ENCODE assay signal across 18 mouse cellular contexts in the genomic region with DNA sequence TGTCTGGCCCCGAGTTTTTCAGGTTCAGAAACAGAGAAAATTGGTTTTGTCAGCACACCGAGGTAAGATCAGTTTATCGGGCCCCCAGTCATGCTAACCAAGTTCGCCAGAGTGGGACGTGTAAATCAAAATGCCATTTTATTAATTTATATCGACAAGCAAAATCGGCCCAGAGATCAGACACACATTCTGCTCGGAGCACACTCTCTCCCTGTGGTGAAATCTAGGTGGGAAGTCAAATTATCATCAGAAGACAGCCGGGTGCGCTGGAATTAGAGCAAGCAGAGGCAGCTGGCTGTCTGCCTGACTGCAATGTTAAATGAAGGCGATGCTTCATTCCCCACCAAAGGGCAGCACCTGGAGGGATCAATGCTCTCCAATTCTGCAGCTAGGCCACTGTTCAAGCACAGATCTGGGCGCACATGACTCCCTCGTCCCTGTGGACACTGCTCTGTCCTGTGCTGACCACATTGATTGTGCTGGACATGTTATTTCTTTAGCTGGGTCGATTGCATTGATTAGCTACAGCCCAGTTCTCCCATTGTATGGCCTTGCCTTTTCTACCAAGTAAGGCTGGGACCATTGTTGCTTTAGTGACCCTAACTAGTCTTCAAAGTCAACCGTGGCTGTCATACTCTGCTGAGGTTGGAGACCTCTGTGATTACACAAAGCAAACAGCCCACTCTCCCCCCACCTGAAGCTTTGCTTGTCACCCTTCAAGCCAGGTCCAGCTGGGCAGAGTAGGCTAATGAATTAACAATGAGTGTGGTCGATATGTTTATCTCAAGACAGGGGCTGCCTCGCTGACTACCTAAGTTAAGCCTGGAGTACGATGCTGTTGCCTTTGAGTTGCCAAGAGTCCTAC.
DNase-seq lines count a peak whose midpoint lies in the region; ATAC-seq and TF ChIP-seq lines count a peak whose summit lies in the region.
"Had no signal": no experiment of that assay in that cellular context is flagged by ENCODE, and none has a peak within 500 bp of the region (broad histone marks: within the 10 kb centered on the region; RNA-seq: fewer than 3 reads in every experiment).

No protein-coding gene starts in this region.

- 67% methylated on average over 18 of the region's 18 CpGs for WGBS in forebrain, postnatal 0 days
- 80% methylated on average over 18 of the region's 18 CpGs for WGBS in forebrain, embryonic 10.5 days
- WGBS in hindbrain, embryonic 16.5 days, result 55% methylated on average over 18 of the region's 18 CpGs
- WGBS in midbrain, embryonic 15.5 days, result 50% methylated on average over 18 of the region's 18 CpGs

- H3K4me1 ChIP-seq in forebrain, postnatal 0 days (ENCODE audit: insufficient read depth), result 0 out of 2 replicates have a peak, but pooled peaks cover 3% of the 10 kb centered on the region
- peaks cover 5% of the 10 kb centered on the region for H3K4me1 ChIP-seq in forebrain, embryonic 10.5 days
- H3K4me1 ChIP-seq in hindbrain, embryonic 16.5 days (ENCODE audit: control insufficient read depth, insufficient read depth, low read depth, low read length), result peaks cover 5% of the 10 kb centered on the region
- peaks cover 8% of the 10 kb centered on the region; the same call in 1 of the 2 replicates for H3K4me1 ChIP-seq in midbrain, embryonic 15.5 days
- H3K4me1 ChIP-seq: heart, embryonic 13.5 days; stomach, embryonic 15.5 days had no signal

- H3K27ac ChIP-seq in forebrain, postnatal 0 days (ENCODE audit: low read depth, low read length), result no peak overlapping the region
- H3K27ac ChIP-seq in forebrain, embryonic 10.5 days, result no peak overlapping the region
- peak overlapping the region; percentile 31; the same call in 1 of the 2 replicates for H3K27ac ChIP-seq in hindbrain, embryonic 16.5 days (ENCODE audit: low read depth, low read length)
- peak overlapping the region; percentile 61 for H3K27ac ChIP-seq in midbrain, embryonic 15.5 days
- H3K27ac ChIP-seq: heart, embryonic 13.5 days; macrophage; stomach, embryonic 15.5 days had no signal

- H3K4me2 ChIP-seq in forebrain, postnatal 0 days (ENCODE audit: low read depth), result no peak overlapping the region
- H3K4me2 ChIP-seq in hindbrain, embryonic 16.5 days (ENCODE audit: low read length), result no peak overlapping the region
- no peak overlapping the region; the same call in 1 of the 2 replicates for H3K4me2 ChIP-seq in midbrain, embryonic 15.5 days
- H3K4me2 ChIP-seq: heart, embryonic 13.5 days; stomach, embryonic 15.5 days had no signal

- no peak overlapping the region for H3K9ac ChIP-seq in forebrain, postnatal 0 days
- no peak overlapping the region for H3K9ac ChIP-seq in hindbrain, embryonic 16.5 days (ENCODE audit: low read depth, low read length)
- no peak overlapping the region for H3K9ac ChIP-seq in midbrain, embryonic 15.5 days
- H3K9ac ChIP-seq: heart, embryonic 13.5 days; stomach, embryonic 15.5 days had no signal

- H3K9me3 ChIP-seq in forebrain, postnatal 0 days (ENCODE audit: low read length), result no peaks in the 10 kb centered on the region
- H3K9me3 ChIP-seq in forebrain, embryonic 10.5 days, result no peaks in the 10 kb centered on the region
- no peaks in the 10 kb centered on the region; the same call in 1 of the 2 replicates for H3K9me3 ChIP-seq in hindbrain, embryonic 16.5 days (ENCODE audit: control insufficient read depth, low read length)
- H3K9me3 ChIP-seq in midbrain, embryonic 15.5 days, result no peaks in the 10 kb centered on the region
- H3K9me3 ChIP-seq: heart, embryonic 13.5 days; stomach, embryonic 15.5 days had no signal

- no peaks in the 10 kb centered on the region for H3K36me3 ChIP-seq in forebrain, postnatal 0 days (ENCODE audit: insufficient read depth)
- H3K36me3 ChIP-seq in forebrain, embryonic 10.5 days (replicated peaks), result no peaks in the 10 kb centered on the region
- H3K36me3 ChIP-seq in hindbrain, embryonic 16.5 days (ENCODE audit: control insufficient read depth, insufficient read depth, low read length), result no peaks in the 10 kb centered on the region
- no peaks in the 10 kb centered on the region for H3K36me3 ChIP-seq in midbrain, embryonic 15.5 days (replicated peaks)
- H3K36me3 ChIP-seq: G1E; heart, embryonic 13.5 days; stomach, embryonic 15.5 days had no signal

- ATAC-seq in forebrain, postnatal 0 days, result no peak; the same call in 1 of the 2 replicates
- no peak for ATAC-seq in hindbrain, embryonic 16.5 days
- peak; percentile 52 for ATAC-seq in midbrain, embryonic 15.5 days (replicated peaks)

- DNase-seq in forebrain, postnatal 0 days, result peak; percentile 17
- no peak for DNase-seq in forebrain, embryonic 10.5 days (ENCODE audit: extremely low spot score, low spot score)
- peak; percentile 7 for DNase-seq in embryo, embryonic 11 days
- no peak for DNase-seq in cerebellum, adult 11-12 months
- no peak for DNase-seq in testis, postnatal 10 days (ENCODE audit: low spot score)
- no peak for DNase-seq in lung, postnatal 25 days (ENCODE audit: low spot score)
- DNase-seq: adrenal gland, adult 2 months; kidney, adult 8-10 months; kidney, postnatal 36 days; lung, adult 18-20 months; spleen, adult 18-20 months had no signal

- no peak overlapping the region for H3K4me3 ChIP-seq in forebrain, postnatal 0 days (ENCODE audit: low read depth, low read length)
- no peak overlapping the region for H3K4me3 ChIP-seq in forebrain, embryonic 10.5 days
- no peak overlapping the region for H3K4me3 ChIP-seq in hindbrain, embryonic 16.5 days (ENCODE audit: low read length)
- no peak overlapping the region for H3K4me3 ChIP-seq in midbrain, embryonic 15.5 days
- H3K4me3 ChIP-seq: erythroblast, embryonic 14.5 days; heart, embryonic 13.5 days; stomach, embryonic 15.5 days had no signal

- TF ChIP-seq CTCF in forebrain, postnatal 0 days (IDR thresholded peaks at IDR 0.05; ENCODE audit: low read depth), result no peak

- H3K27me3 ChIP-seq in forebrain, postnatal 0 days (ENCODE audit: insufficient read depth, low read length), result no peaks in the 10 kb centered on the region
- no peaks in the 10 kb centered on the region for H3K27me3 ChIP-seq in forebrain, embryonic 10.5 days (ENCODE audit: poor library complexity, severe bottlenecking)
- no peaks in the 10 kb centered on the region for H3K27me3 ChIP-seq in hindbrain, embryonic 16.5 days (replicated peaks; ENCODE audit: control insufficient read depth, insufficient read depth, low read length)
- H3K27me3 ChIP-seq in midbrain, embryonic 15.5 days (replicated peaks), result no peaks in the 10 kb centered on the region
- H3K27me3 ChIP-seq: heart, embryonic 13.5 days; stomach, embryonic 15.5 days had no signal

Comparison
In these comparisons a context has a peak if more than half of its experiments do, and no peak if none do; other contexts are left out.
1. DNase-seq: peak in forebrain, postnatal 0 days (single experiment) and embryo, embryonic 11 days (single experiment); none in forebrain, embryonic 10.5 days (single experiment), cerebellum, adult 11-12 months (single experiment), testis, postnatal 10 days (single experiment) and lung, postnatal 25 days (single experiment).
2. H3K27ac ChIP-seq: peak in hindbrain, embryonic 16.5 days (single experiment) and midbrain, embryonic 15.5 days (single experiment); none in forebrain, postnatal 0 days (single experiment) and forebrain, embryonic 10.5 days (single experiment).